In genomic region chr4:118147090-118147489, GRCm38 (mm10) we compare ENCODE assay signal across 25 mouse cellular contexts. TPM values are rescaled to one million over a fixed set of nuclear protein-coding genes. Genes with fewer than 3 reads are reported as not detected.
DNase-seq lines count a peak whose midpoint lies in the region; ATAC-seq and TF ChIP-seq lines count a peak whose summit lies in the region.
"Had no signal": no experiment of that assay in that cellular context is flagged by ENCODE, and none has a peak within 500 bp of the region (broad histone marks: within the 10 kb centered on the region; RNA-seq: fewer than 3 reads in every experiment).

No protein-coding gene starts in this region.

- 0 out of 2 replicates have a peak overlapping the region, but pooled peaks have one; percentile 60 for H3K27ac ChIP-seq in hindbrain, embryonic 13.5 days
- H3K27ac ChIP-seq in hindbrain, embryonic 11.5 days (ENCODE audit: low read depth, low read length): no peak overlapping the region
- peak overlapping the region; percentile 1 for H3K27ac ChIP-seq in cortical plate, adult 2 months (ENCODE audit: insufficient read depth, low read length)
- H3K27ac ChIP-seq in hindbrain, embryonic 14.5 days: peak overlapping the region; percentile 57; the same call in 1 of the 2 replicates
- H3K27ac ChIP-seq in neural tube, embryonic 15.5 days (replicated peaks): peak overlapping the region; percentile 75
- H3K27ac ChIP-seq: embryonic facial prominence, embryonic 13.5 days; forebrain, embryonic 10.5 days; forebrain, embryonic 15.5 days; heart, embryonic 10.5 days; heart, embryonic 15.5 days; limb, embryonic 10.5 days; limb, embryonic 15.5 days; liver, embryonic 13.5 days; midbrain, embryonic 12.5 days had no signal

- H3K36me3 ChIP-seq in hindbrain, embryonic 13.5 days: peaks cover 100% of the 10 kb centered on the region
- H3K36me3 ChIP-seq in hindbrain, embryonic 11.5 days (ENCODE audit: control insufficient read depth, insufficient read depth, low read length): peaks cover 45% of the 10 kb centered on the region
- peaks cover 97% of the 10 kb centered on the region for H3K36me3 ChIP-seq in hindbrain, embryonic 14.5 days (replicated peaks; ENCODE audit: control insufficient read depth, insufficient read depth)
- peaks cover 96% of the 10 kb centered on the region for H3K36me3 ChIP-seq in neural tube, embryonic 15.5 days

- ATAC-seq in hindbrain, embryonic 13.5 days (ENCODE audit: low FRiP score): peak; percentile 58; the same call in 1 of the 2 replicates
- ATAC-seq in hindbrain, embryonic 11.5 days (ENCODE audit: low FRiP score): no peak
- ATAC-seq in hindbrain, embryonic 14.5 days (ENCODE audit: low FRiP score): no peak
- peak; percentile 89 for ATAC-seq in neural tube, embryonic 15.5 days (ENCODE audit: low FRiP score)
- ATAC-seq: forebrain, embryonic 15.5 days; intestine, postnatal 0 days; lung, postnatal 0 days had no signal

- H3K27me3 ChIP-seq in hindbrain, embryonic 13.5 days: no peaks in the 10 kb centered on the region
- no peaks in the 10 kb centered on the region for H3K27me3 ChIP-seq in hindbrain, embryonic 11.5 days (ENCODE audit: control insufficient read depth, insufficient read depth, low read length)
- H3K27me3 ChIP-seq in hindbrain, embryonic 14.5 days (ENCODE audit: control insufficient read depth, insufficient read depth, low read length): no peaks in the 10 kb centered on the region
- H3K27me3 ChIP-seq in neural tube, embryonic 15.5 days (replicated peaks): no peaks in the 10 kb centered on the region
- H3K27me3 ChIP-seq: embryonic facial prominence, embryonic 13.5 days; forebrain, embryonic 15.5 days; heart, embryonic 15.5 days; limb, embryonic 15.5 days; liver, embryonic 13.5 days; megakaryocyte, embryonic 14.5 days; midbrain, embryonic 12.5 days had no signal

- no peak for TF ChIP-seq POLR2A in cortical plate, adult 2 months (IDR thresholded peaks at IDR 0.05; ENCODE audit: extremely low read depth, insufficient read depth, low read length)

- 0 out of 2 replicates have a peak, but pooled peaks cover 3% of the 10 kb centered on the region for H3K4me1 ChIP-seq in hindbrain, embryonic 13.5 days (replicated peaks)
- H3K4me1 ChIP-seq in hindbrain, embryonic 11.5 days (replicated peaks; ENCODE audit: control insufficient read depth, insufficient read depth, low read length): no peaks in the 10 kb centered on the region
- H3K4me1 ChIP-seq in cortical plate, adult 2 months (ENCODE audit: control insufficient read depth, insufficient read depth, low read length): peaks cover 2% of the 10 kb centered on the region; the same call in 1 of the 2 replicates
- H3K4me1 ChIP-seq in hindbrain, embryonic 14.5 days (replicated peaks; ENCODE audit: control insufficient read depth, insufficient read depth, low read length): no peaks in the 10 kb centered on the region
- peaks cover 18% of the 10 kb centered on the region for H3K4me1 ChIP-seq in neural tube, embryonic 15.5 days
- H3K4me1 ChIP-seq: embryonic facial prominence, embryonic 13.5 days; forebrain, embryonic 10.5 days; forebrain, embryonic 15.5 days; limb, embryonic 10.5 days; limb, embryonic 15.5 days; midbrain, embryonic 12.5 days had no signal

- TF ChIP-seq CTCF in cortical plate, adult 2 months (IDR thresholded peaks at IDR 0.05; ENCODE audit: extremely low read depth, insufficient read depth, low read length): no peak

- 77% methylated on average over 10 of the region's 10 CpGs for WGBS in hindbrain, embryonic 13.5 days
- 92% methylated on average over 10 of the region's 10 CpGs for WGBS in hindbrain, embryonic 11.5 days
- 75% methylated on average over 10 of the region's 10 CpGs for WGBS in hindbrain, embryonic 14.5 days
- 48% methylated on average over 10 of the region's 10 CpGs for WGBS in neural tube, embryonic 15.5 days

- no peak overlapping the region for H3K4me3 ChIP-seq in hindbrain, embryonic 13.5 days
- H3K4me3 ChIP-seq in hindbrain, embryonic 11.5 days (ENCODE audit: low read depth, low read length): no peak overlapping the region
- no peak overlapping the region for H3K4me3 ChIP-seq in cortical plate, adult 2 months (ENCODE audit: insufficient read depth, low read length)
- no peak overlapping the region for H3K4me3 ChIP-seq in hindbrain, embryonic 14.5 days (replicated peaks; ENCODE audit: low read length)
- no peak overlapping the region for H3K4me3 ChIP-seq in neural tube, embryonic 15.5 days (replicated peaks)
- H3K4me3 ChIP-seq: embryonic facial prominence, embryonic 13.5 days; forebrain, embryonic 10.5 days; forebrain, embryonic 15.5 days; heart, embryonic 10.5 days; heart, embryonic 15.5 days; limb, embryonic 10.5 days; limb, embryonic 15.5 days; liver, embryonic 13.5 days; megakaryocyte, embryonic 14.5 days; midbrain, embryonic 12.5 days had no signal

- H3K9me3 ChIP-seq in hindbrain, embryonic 13.5 days: no peaks in the 10 kb centered on the region
- H3K9me3 ChIP-seq in hindbrain, embryonic 11.5 days (ENCODE audit: control insufficient read depth, low read length): no peaks in the 10 kb centered on the region
- no peaks in the 10 kb centered on the region for H3K9me3 ChIP-seq in hindbrain, embryonic 14.5 days (ENCODE audit: control insufficient read depth, low read length)
- no peaks in the 10 kb centered on the region for H3K9me3 ChIP-seq in neural tube, embryonic 15.5 days (replicated peaks)
- H3K9me3 ChIP-seq: embryonic facial prominence, embryonic 13.5 days; forebrain, embryonic 10.5 days; forebrain, embryonic 15.5 days; heart, embryonic 10.5 days; heart, embryonic 15.5 days; limb, embryonic 10.5 days; limb, embryonic 15.5 days; liver, embryonic 13.5 days; megakaryocyte, embryonic 14.5 days; midbrain, embryonic 12.5 days had no signal

- no peak overlapping the region for H3K9ac ChIP-seq in hindbrain, embryonic 13.5 days
- H3K9ac ChIP-seq in hindbrain, embryonic 11.5 days (ENCODE audit: low read depth, low read length): no peak overlapping the region
- no peak overlapping the region for H3K9ac ChIP-seq in hindbrain, embryonic 14.5 days
- no peak overlapping the region for H3K9ac ChIP-seq in neural tube, embryonic 15.5 days (replicated peaks)
- H3K9ac ChIP-seq: embryonic facial prominence, embryonic 13.5 days; forebrain, embryonic 15.5 days; heart, embryonic 15.5 days; limb, embryonic 15.5 days; liver, embryonic 13.5 days; midbrain, embryonic 12.5 days had no signal

- DNase-seq in hindbrain, embryonic 11.5 days (ENCODE audit: low spot score): no peak
- no peak for DNase-seq in hindbrain, embryonic 14.5 days (ENCODE audit: low spot score)
- no peak for DNase-seq in thymus, postnatal 25 days
- DNase-seq: adrenal gland, adult 2 months; B cell, adult 2 months; kidney, postnatal 14 days; liver, embryonic 13.5 days; lung, adult 18-20 months; lung, postnatal 4 days; retina, postnatal 1 day; right cerebral cortex, postnatal 14 days had no signal

- no peak overlapping the region for H3K4me2 ChIP-seq in hindbrain, embryonic 13.5 days
- no peak overlapping the region for H3K4me2 ChIP-seq in hindbrain, embryonic 11.5 days (replicated peaks; ENCODE audit: low read depth, low read length)
- no peak overlapping the region for H3K4me2 ChIP-seq in hindbrain, embryonic 14.5 days (replicated peaks)
- H3K4me2 ChIP-seq in neural tube, embryonic 15.5 days: no peak overlapping the region
- H3K4me2 ChIP-seq: embryonic facial prominence, embryonic 13.5 days; forebrain, embryonic 15.5 days; heart, embryonic 15.5 days; limb, embryonic 15.5 days; liver, embryonic 13.5 days; midbrain, embryonic 12.5 days had no signal

RNA-seq across cellular contexts. Expression of gene St3gal3, which starts 12.4 kb away (rescaled TPM):
- 10.5 and 10.8 TPM in 2 replicates for polyA plus RNA-seq in hindbrain, embryonic 13.5 days (2015; fragmentation: Nextera tagmentation; extraction: Ambion mirVana)
- 5.5 and 6.0 TPM in 2 replicates for polyA plus RNA-seq in hindbrain, embryonic 11.5 days (2014; fragmentation: Nextera tagmentation; extraction: Ambion mirVana)
- 52.3 and 55.8 TPM in 2 replicates for polyA plus RNA-seq in cortical plate, adult 2 months (2012; rRNA removed)
- polyA plus RNA-seq in hindbrain, embryonic 14.5 days (2014; fragmentation: Nextera tagmentation; extraction: Ambion mirVana): 10.8 and 11.5 TPM in 2 replicates
- 13.8 and 18.3 TPM in 2 replicates for polyA plus RNA-seq in neural tube, embryonic 15.5 days (2015; fragmentation: Nextera tagmentation; extraction: Ambion mirVana)

RNA-seq across cellular contexts. Expression of gene Kdm4a, which starts 32.8 kb away (rescaled TPM):
- 52.0 and 55.1 TPM in 2 replicates for polyA plus RNA-seq in hindbrain, embryonic 13.5 days (2015; fragmentation: Nextera tagmentation; extraction: Ambion mirVana)
- polyA plus RNA-seq in hindbrain, embryonic 11.5 days (2014; fragmentation: Nextera tagmentation; extraction: Ambion mirVana): 58.1 and 67.5 TPM in 2 replicates
- 35.3 and 37.8 TPM in 2 replicates for polyA plus RNA-seq in cortical plate, adult 2 months (2012; rRNA removed)
- 52.8 and 53.7 TPM in 2 replicates for polyA plus RNA-seq in hindbrain, embryonic 14.5 days (2014; fragmentation: Nextera tagmentation; extraction: Ambion mirVana)
- 40.2 and 40.6 TPM in 2 replicates for polyA plus RNA-seq in neural tube, embryonic 15.5 days (2015; fragmentation: Nextera tagmentation; extraction: Ambion mirVana)

Comparison
In these comparisons a context has a peak if more than half of its experiments do, and no peak if none do; other contexts are left out.
1. ATAC-seq: peak in hindbrain, embryonic 13.5 days (single experiment) and neural tube, embryonic 15.5 days (single experiment); none in hindbrain, embryonic 11.5 days (single experiment) and hindbrain, embryonic 14.5 days (single experiment).